Mouse (Mus musculus): ENCODE measurements around the gene Plcd1.

DNA sequence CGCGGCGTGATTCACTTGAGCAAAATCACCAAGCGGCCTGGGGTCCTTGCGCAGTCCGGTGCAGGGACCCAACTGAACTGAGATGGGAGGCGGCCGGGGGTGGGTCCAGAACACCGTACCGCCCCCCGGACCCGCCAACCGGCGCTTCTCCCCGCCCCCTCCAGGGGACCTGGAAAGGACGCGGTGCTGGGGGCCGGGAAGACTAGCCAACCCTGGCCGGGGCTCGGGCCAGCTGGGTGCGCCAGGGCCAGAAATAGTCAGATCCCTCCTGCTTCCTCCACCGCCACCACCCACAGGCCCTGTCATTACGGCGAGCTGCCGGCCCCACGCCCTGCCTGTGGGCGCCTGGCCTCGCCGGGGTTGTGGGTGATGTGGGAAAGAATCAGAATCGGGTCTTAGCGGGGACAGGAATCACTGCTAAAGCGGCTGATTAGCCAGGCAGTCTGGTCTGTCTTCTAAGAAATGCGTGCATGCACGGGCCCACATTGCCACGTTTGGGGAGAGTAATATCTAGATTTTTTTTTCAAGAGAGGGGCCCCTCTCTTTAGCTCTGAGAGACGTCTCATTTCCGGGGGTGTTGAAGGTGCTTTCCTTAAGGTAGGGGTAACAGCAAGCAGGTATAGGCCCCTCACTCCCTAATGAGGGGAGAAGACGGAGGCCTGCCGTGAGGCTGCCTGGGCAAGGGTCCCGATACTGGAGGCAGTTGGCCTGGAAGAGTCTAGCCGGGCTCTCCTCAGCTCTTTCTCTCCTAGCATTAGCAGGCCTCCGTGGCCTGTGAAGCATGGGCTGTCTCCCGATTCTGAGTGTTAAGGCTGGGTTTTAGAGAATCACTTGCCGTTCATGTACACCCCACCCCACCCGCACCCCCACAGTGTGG, at the start of gene Plcd1:
- TF ChIP-seq CTCF (IDR thresholded peaks at IDR 0.05) (peak; percentile 15; the same call in 1 of the 2 replicates), EP300 (IDR thresholded peaks at IDR 0.05) (no peak)
